Mouse (Mus musculus) kidney, embryonic 14.5 days (tissue): ENCODE data around the gene Ddx39. TPM values are rescaled to one million over a fixed set of nuclear protein-coding genes. Genes with fewer than 3 reads are reported as not detected.

ENCODE experiments used
- ATAC-seq: fragments of 200-750 bp; cut with Nextera tagmentation; 2 replicates; pipeline ENCODE4 v1.8.0; 2017; ENCODE audit warnings: moderate number of reproducible peaks, mild to moderate bottlenecking, moderate TSS enrichment, moderate library complexity; ENCODE audit not compliant: low FRiP score, low TSS enrichment
- H3K27ac ChIP-seq: fragments of 300-500 bp; sonication (generic); 2 replicates; pipeline ENCODE4 v1.5.1; 2014; ENCODE audit warnings: low read depth, mild to moderate bottlenecking, low read length, moderate library complexity, mixed read lengths
- H3K27me3 ChIP-seq: fragments of 300-500 bp; sonication (generic); 2 replicates; pipeline ENCODE4 v1.6.1; 2014; ENCODE audit warnings: mild to moderate bottlenecking, low read length; ENCODE audit not compliant: control insufficient read depth, insufficient read depth
- H3K36me3 ChIP-seq: fragments of 300-500 bp; sonication (generic); 2 replicates; pipeline ENCODE4 v1.6.1; 2014; ENCODE audit warnings: low read length, mixed read lengths; ENCODE audit not compliant: control insufficient read depth, insufficient read depth
- H3K4me1 ChIP-seq: fragments of 300-500 bp; sonication (generic); 2 replicates; pipeline ENCODE4 v1.6.1; 2014; ENCODE audit warnings: low read length, mixed read lengths; ENCODE audit not compliant: control insufficient read depth, insufficient read depth
- H3K4me2 ChIP-seq: fragments of 300-500 bp; sonication (generic); replicated peaks from 2 replicates; pipeline ENCODE4 v1.6.1; 2014; ENCODE audit warnings: low read depth, mild to moderate bottlenecking, low read length
- H3K4me3 ChIP-seq: fragments of 300-500 bp; sonication (generic); 2 replicates; pipeline ENCODE4 v1.5.1; 2014; ENCODE audit warnings: mild to moderate bottlenecking, low read length
- H3K9ac ChIP-seq: fragments of 300-500 bp; sonication (generic); 2 replicates; pipeline ENCODE4 v1.6.1; 2014; ENCODE audit warnings: low read depth, mild to moderate bottlenecking, low read length, moderate library complexity
- H3K9me3 ChIP-seq: fragments of 300-500 bp; sonication (generic); 2 replicates; pipeline ENCODE4 v1.6.1; 2016; ENCODE audit warnings: low read length; ENCODE audit not compliant: control insufficient read depth
- WGBS: fragments of 180-500 bp; shearing (Covaris S2); extraction: QIAGEN DNeasy Blood & Tissue Kit; methylation state at CpG from one replicate; pipeline ENCODE4 v1.1.7; 2014; 5-methylcytosine and 5-hydroxymethylcytosine counted together
- polyA plus RNA-seq: library from polyadenylated mRNA; unstranded; fragments of >200 nt; fragmentation: Nextera tagmentation; extraction: Ambion mirVana; gene quantifications from 2 replicates; pipeline ENCODE4 v1.2.1, GENCODE M21; 2014

Ddx39 gene
- polyA plus RNA-seq, 1 experiment from 2014 or later: 194 TPM

DNA sequence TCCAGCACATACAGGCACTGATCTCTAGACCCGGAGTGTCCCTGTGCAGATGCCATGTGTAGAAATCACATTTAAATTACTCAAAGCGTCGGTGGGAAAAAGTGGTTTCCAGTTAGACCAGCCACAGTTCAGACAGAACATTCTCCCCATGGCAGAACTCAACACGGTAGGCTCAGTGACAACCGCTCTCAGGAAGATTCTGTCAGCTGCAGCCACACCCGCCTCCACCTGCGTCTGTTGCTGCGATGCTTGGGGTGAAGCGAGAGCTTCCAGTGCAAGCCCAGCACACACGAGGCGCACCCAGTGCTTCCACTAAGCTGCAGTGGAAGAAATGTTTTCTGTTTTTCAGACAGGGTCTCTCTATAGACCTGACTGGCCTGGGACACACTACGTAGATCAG, 35.1 kb upstream of the Ddx39 start:
- no peak overlapping the region for H3K4me2 ChIP-seq
- no peaks in the 10 kb centered on the region for H3K27me3 ChIP-seq
- H3K9me3 ChIP-seq: no peaks in the 10 kb centered on the region
- peaks cover 15% of the 10 kb centered on the region; the same call in 1 of the 2 replicates for H3K4me1 ChIP-seq
- peaks cover 70% of the 10 kb centered on the region for H3K36me3 ChIP-seq
- H3K27ac ChIP-seq: no peak overlapping the region
- no peak overlapping the region for H3K9ac ChIP-seq
- no peak for ATAC-seq
- no peak overlapping the region for H3K4me3 ChIP-seq
- WGBS: 93% methylated on average over 12 of the region's 12 CpGs

- H3K27me3 ChIP-seq: no peaks in the 10 kb centered on the region
- H3K4me2 ChIP-seq: no peak overlapping the region
- WGBS: 74% methylated on average over 5 of the region's 5 CpGs
- H3K4me1 ChIP-seq: peaks cover 15% of the 10 kb centered on the region; the same call in 1 of the 2 replicates
- H3K27ac ChIP-seq: peak overlapping the region; percentile 48; the same call in 1 of the 2 replicates
- H3K4me3 ChIP-seq: no peak overlapping the region
- H3K36me3 ChIP-seq: peaks cover 73% of the 10 kb centered on the region
- ATAC-seq: no peak
- no peaks in the 10 kb centered on the region for H3K9me3 ChIP-seq
- H3K9ac ChIP-seq: 0 out of 2 replicates have a peak overlapping the region, but pooled peaks have one; percentile 28
Observed at GRCm38 (mm10) chr8:83680603-83681002, 34.4 kb upstream of the Ddx39 start.

DNA sequence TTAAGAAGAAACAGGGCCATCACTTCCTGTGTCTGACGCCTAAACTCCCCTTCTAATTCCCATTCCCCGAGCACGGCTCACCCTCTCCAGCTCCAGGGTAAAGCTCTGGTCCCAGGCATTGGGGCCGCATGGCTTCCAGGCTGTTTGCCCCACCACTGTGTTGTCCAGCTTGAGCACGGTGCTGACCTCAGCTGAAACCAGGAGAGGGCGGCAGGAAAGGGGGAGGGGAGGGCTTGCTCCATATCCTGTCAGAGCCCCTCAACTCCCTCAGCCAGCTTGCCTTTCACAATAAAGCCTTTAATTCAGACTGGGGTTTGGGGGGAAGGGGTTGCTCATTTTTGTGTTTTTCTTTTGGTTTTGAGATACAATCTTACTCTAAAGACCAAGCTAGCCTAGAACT, 33.9 kb upstream of the Ddx39 start:
- H3K4me3 ChIP-seq: no peak overlapping the region
- H3K9ac ChIP-seq: peak overlapping the region; percentile 28; the same call in 1 of the 2 replicates
- H3K36me3 ChIP-seq: peaks cover 77% of the 10 kb centered on the region
- no peaks in the 10 kb centered on the region for H3K27me3 ChIP-seq
- 10% methylated on average over 6 of the region's 6 CpGs for WGBS
- H3K4me2 ChIP-seq: no peak overlapping the region
- H3K4me1 ChIP-seq: peaks cover 15% of the 10 kb centered on the region; the same call in 1 of the 2 replicates
- no peaks in the 10 kb centered on the region for H3K9me3 ChIP-seq
- peak overlapping the region; percentile 48; the same call in 1 of the 2 replicates for H3K27ac ChIP-seq
- ATAC-seq: peak; percentile 74

DNA sequence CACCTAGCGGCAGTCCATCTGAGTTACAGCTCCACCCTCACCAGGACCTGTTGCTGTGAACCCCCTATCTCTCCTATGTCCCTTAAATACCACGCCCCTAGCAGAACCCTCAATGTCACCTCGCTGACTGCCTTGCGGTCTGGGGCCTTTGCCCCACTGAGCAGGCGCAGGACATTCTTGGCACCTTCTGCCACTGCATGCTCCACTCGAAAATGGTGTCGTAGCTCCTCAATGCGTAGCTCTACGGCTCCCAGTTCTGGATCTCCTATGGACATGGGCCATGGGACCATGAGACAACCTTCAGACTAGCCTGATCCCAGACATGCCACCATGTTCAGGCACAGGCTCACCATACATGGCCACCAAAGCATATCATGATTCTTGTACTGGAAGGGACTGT, 30.5 kb upstream of the Ddx39 start:
- no peaks in the 10 kb centered on the region for H3K27me3 ChIP-seq
- peaks cover 58% of the 10 kb centered on the region for H3K36me3 ChIP-seq
- peaks cover 15% of the 10 kb centered on the region; the same call in 1 of the 2 replicates for H3K4me1 ChIP-seq
- ATAC-seq: no peak
- no peak overlapping the region for H3K27ac ChIP-seq
- no peaks in the 10 kb centered on the region for H3K9me3 ChIP-seq
- no peak overlapping the region for H3K4me2 ChIP-seq
- no peak overlapping the region for H3K4me3 ChIP-seq
- WGBS: 90% methylated on average over 9 of the region's 9 CpGs
- no peak overlapping the region for H3K9ac ChIP-seq

- Histone ChIP-seq H3K4me3 (no peak overlapping the region), H3K27me3 (no peaks in the 10 kb centered on the region), H3K27ac (no peak overlapping the region), H3K36me3 (peaks cover 47% of the 10 kb centered on the region), H3K4me1 (0 out of 2 replicates have a peak, but pooled peaks cover 6% of the 10 kb centered on the region), H3K9me3 (no peaks in the 10 kb centered on the region), H3K4me2 (no peak overlapping the region), H3K9ac (no peak overlapping the region)
- ATAC-seq: no peak
- WGBS: 94% methylated on average over 6 of the region's 6 CpGs
Observed at GRCm38 (mm10) chr8:83689264-83689663, 25.7 kb upstream of the Ddx39 start.

- no peak overlapping the region for H3K9ac ChIP-seq
- peaks cover 24% of the 10 kb centered on the region for H3K4me1 ChIP-seq
- no peak overlapping the region for H3K4me2 ChIP-seq
- WGBS: 80% methylated on average over 10 of the region's 10 CpGs
- H3K27ac ChIP-seq: no peak overlapping the region
- H3K27me3 ChIP-seq: no peaks in the 10 kb centered on the region
- no peak overlapping the region for H3K4me3 ChIP-seq
- ATAC-seq: no peak
- no peaks in the 10 kb centered on the region for H3K9me3 ChIP-seq
- peaks cover 25% of the 10 kb centered on the region for H3K36me3 ChIP-seq
Observed at GRCm38 (mm10) chr8:83693609-83694236, 21.3 kb upstream of the Ddx39 start.

DNA sequence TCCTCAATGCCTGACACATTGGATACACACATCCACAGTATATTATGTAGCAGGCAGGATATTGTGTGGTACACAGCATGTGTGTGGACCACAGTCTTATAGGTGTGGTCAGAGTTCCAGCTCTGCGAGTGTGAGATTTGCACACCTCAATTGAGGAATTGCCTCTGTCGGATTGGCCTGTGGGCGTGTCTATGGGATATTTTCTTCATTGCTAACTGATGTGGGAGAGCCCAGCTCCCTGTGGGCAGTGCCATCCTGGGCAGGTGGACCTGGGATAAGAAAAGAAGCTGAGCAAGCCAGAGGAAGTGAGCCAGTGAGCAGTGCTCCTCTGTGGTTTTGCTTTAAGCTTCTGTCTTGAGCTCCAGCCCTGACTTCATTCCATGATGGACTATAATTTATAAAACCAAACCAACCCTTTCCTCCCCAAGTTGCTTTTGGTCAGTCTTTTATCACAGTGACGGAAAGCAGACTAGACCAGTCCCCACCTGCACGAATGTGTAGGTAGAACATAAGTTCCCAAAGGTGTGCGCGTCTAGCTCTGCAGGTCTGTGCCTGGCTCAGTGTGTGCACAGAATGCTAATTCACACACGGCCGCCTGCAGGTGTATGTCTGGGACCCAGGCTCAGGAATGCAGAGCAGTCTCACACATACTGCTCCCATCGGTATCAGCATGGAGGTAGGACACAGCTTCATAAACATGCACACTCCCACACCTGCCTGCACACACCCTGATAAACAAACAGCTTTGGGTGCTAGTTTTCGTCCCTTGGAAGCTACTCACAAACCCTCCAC, 20.4 kb upstream of the Ddx39 start:
- Histone ChIP-seq H3K9ac (no peak overlapping the region), H3K27me3 (no peaks in the 10 kb centered on the region), H3K36me3 (peaks cover 25% of the 10 kb centered on the region), H3K4me2 (no peak overlapping the region), H3K4me1 (peaks cover 28% of the 10 kb centered on the region), H3K4me3 (no peak overlapping the region), H3K27ac (no peak overlapping the region), H3K9me3 (no peaks in the 10 kb centered on the region)
- ATAC-seq: no peak
- WGBS: 67% methylated on average over 11 of the region's 11 CpGs

DNA sequence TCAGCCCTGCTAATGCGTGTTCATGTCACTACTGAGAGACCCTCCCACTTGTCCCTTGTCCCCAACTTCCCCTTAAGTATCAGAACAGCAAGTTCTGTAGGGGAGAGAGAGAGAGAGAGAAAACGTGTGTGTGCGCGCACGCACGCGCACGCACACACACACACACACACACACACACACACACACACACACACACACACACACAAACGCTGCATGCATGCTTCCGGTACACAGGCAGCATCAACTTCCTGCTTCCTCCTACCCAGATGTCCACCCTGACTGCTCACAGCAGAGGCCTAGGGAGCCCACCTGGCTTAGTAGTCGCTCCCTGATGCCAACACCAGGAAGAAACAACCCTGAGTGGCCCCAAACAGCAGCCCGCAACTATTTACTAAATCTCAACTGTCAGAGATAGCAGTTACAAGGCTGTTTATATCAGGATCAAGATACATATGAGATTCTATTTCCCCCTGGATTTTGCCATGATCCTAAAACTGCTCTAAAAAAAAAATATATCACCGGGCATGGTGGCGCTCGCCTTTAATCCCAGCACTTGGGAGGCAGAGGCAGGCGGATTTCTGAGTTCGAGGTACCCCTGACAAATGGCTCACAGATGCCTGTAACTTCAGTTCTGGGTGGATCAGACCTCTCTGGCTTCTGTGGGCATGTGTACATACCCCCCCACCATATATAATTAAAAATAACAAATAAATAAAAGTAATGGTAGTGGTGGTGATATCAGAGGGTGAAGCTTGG, 19.4 kb upstream of the Ddx39 start:
- Histone ChIP-seq H3K4me1 (peaks cover 28% of the 10 kb centered on the region), H3K9me3 (no peaks in the 10 kb centered on the region), H3K27ac (no peak overlapping the region), H3K27me3 (no peaks in the 10 kb centered on the region), H3K9ac (no peak overlapping the region), H3K36me3 (peaks cover 21% of the 10 kb centered on the region), H3K4me2 (no peak overlapping the region), H3K4me3 (no peak overlapping the region)
- no peak for ATAC-seq
- WGBS: 78% methylated on average over 14 of the region's 17 CpGs
